ENCODE assay signal across 10 mouse cellular contexts in genomic region chr5:115230830-115231551, GRCm38 (mm10). TPM values are rescaled to one million over a fixed set of nuclear protein-coding genes. Genes with fewer than 3 reads are reported as not detected.
DNase-seq lines count a peak whose midpoint lies in the region; ATAC-seq lines count a peak whose summit lies in the region.
"Had no signal": no experiment of that assay in that cellular context is flagged by ENCODE, and none has a peak within 500 bp of the region (broad histone marks: within the 10 kb centered on the region; RNA-seq: fewer than 3 reads in every experiment).

No protein-coding gene starts in this region.

- WGBS in kidney, embryonic 16.5 days, result 54% methylated on average over 15 of the region's 15 CpGs
- whole genome bisulfite sequencing in heart, embryonic 10.5 days, result 39% methylated on average over 15 of the region's 15 CpGs
- WGBS in limb, embryonic 11.5 days, result 61% methylated on average over 15 of the region's 15 CpGs
- WGBS in forebrain, embryonic 14.5 days, result 55% methylated on average over 15 of the region's 15 CpGs

- no peak overlapping the region for H3K9ac ChIP-seq in kidney, embryonic 16.5 days (replicated peaks; ENCODE audit: low read length)
- H3K9ac ChIP-seq in limb, embryonic 11.5 days (ENCODE audit: low read length), result no peak overlapping the region
- no peak overlapping the region for H3K9ac ChIP-seq in forebrain, embryonic 14.5 days (ENCODE audit: low read length)

- H3K9me3 ChIP-seq in kidney, embryonic 16.5 days (ENCODE audit: low read length), result no peaks in the 10 kb centered on the region
- H3K9me3 ChIP-seq in heart, embryonic 10.5 days, result no peaks in the 10 kb centered on the region
- H3K9me3 ChIP-seq in limb, embryonic 11.5 days (ENCODE audit: control insufficient read depth, low read length), result no peaks in the 10 kb centered on the region
- H3K9me3 ChIP-seq in forebrain, embryonic 14.5 days (replicated peaks; ENCODE audit: control insufficient read depth, low read length), result no peaks in the 10 kb centered on the region

- no peak for DNase-seq in kidney, adult 8-10 months
- DNase-seq in R1 (ENCODE audit: low read depth, low spot score), result peak; percentile 36
- DNase-seq in heart, embryonic 10.5 days (ENCODE audit: low spot score), result no peak
- DNase-seq in limb, embryonic 11.5 days (ENCODE audit: low spot score), result no peak
- no peak for DNase-seq in forebrain, embryonic 14.5 days (ENCODE audit: low spot score)
- no peak for DNase-seq in adrenal gland, postnatal 25 days

- no peak overlapping the region for H3K4me3 ChIP-seq in kidney, embryonic 16.5 days (ENCODE audit: low read length)
- 0 out of 2 replicates have a peak overlapping the region, but pooled peaks have one; percentile 27 for H3K4me3 ChIP-seq in heart, embryonic 10.5 days
- H3K4me3 ChIP-seq in limb, embryonic 11.5 days (ENCODE audit: low read depth, low read length), result no peak overlapping the region
- no peak overlapping the region for H3K4me3 ChIP-seq in forebrain, embryonic 14.5 days (ENCODE audit: low read depth, low read length)

- no peaks in the 10 kb centered on the region for H3K36me3 ChIP-seq in kidney, embryonic 16.5 days (ENCODE audit: insufficient read depth, low read length)
- no peaks in the 10 kb centered on the region for H3K36me3 ChIP-seq in heart, embryonic 10.5 days
- no peaks in the 10 kb centered on the region for H3K36me3 ChIP-seq in limb, embryonic 11.5 days (ENCODE audit: control insufficient read depth, insufficient read depth, low read length)
- no peaks in the 10 kb centered on the region for H3K36me3 ChIP-seq in forebrain, embryonic 14.5 days (ENCODE audit: control insufficient read depth, insufficient read depth, low read length)

- H3K27me3 ChIP-seq in kidney, embryonic 16.5 days (ENCODE audit: insufficient read depth, low read length), result peaks cover 11% of the 10 kb centered on the region
- H3K27me3 ChIP-seq in heart, embryonic 10.5 days (ENCODE audit: insufficient read depth, poor library complexity, severe bottlenecking), result peaks cover 30% of the 10 kb centered on the region
- 0 out of 2 replicates have a peak, but pooled peaks cover 3% of the 10 kb centered on the region for H3K27me3 ChIP-seq in limb, embryonic 11.5 days (ENCODE audit: control insufficient read depth, insufficient read depth, low read length)
- no peaks in the 10 kb centered on the region for H3K27me3 ChIP-seq in forebrain, embryonic 14.5 days (replicated peaks; ENCODE audit: control insufficient read depth, insufficient read depth, low read length)
- H3K27me3 ChIP-seq: Patski had no signal

- ATAC-seq in kidney, embryonic 16.5 days (ENCODE audit: low FRiP score, low TSS enrichment), result no peak; the same call in 1 of the 2 replicates
- ATAC-seq in limb, embryonic 11.5 days (ENCODE audit: insufficient number of reproducible peaks, low FRiP score, low TSS enrichment, low read depth), result no peak
- no peak for ATAC-seq in inflammation-experienced regulatory T-cells, adult 6 months
- ATAC-seq in forebrain, embryonic 14.5 days, result no peak
- ATAC-seq: lung, postnatal 0 days; Patski had no signal

- peaks cover 14% of the 10 kb centered on the region for H3K4me1 ChIP-seq in kidney, embryonic 16.5 days (ENCODE audit: insufficient read depth, low read length)
- H3K4me1 ChIP-seq in heart, embryonic 10.5 days, result peaks cover 20% of the 10 kb centered on the region
- peaks cover 5% of the 10 kb centered on the region; the same call in 1 of the 2 replicates for H3K4me1 ChIP-seq in limb, embryonic 11.5 days (ENCODE audit: control insufficient read depth, insufficient read depth, low read length)
- H3K4me1 ChIP-seq in forebrain, embryonic 14.5 days (ENCODE audit: control insufficient read depth, insufficient read depth, low read length), result peaks cover 2% of the 10 kb centered on the region; the same call in 1 of the 2 replicates

- H3K27ac ChIP-seq in kidney, embryonic 16.5 days (ENCODE audit: low read length), result no peak overlapping the region
- 0 out of 2 replicates have a peak overlapping the region, but pooled peaks have one; percentile 13 for H3K27ac ChIP-seq in heart, embryonic 10.5 days
- 0 out of 2 replicates have a peak overlapping the region, but pooled peaks have one; percentile 14 for H3K27ac ChIP-seq in limb, embryonic 11.5 days (replicated peaks; ENCODE audit: low read depth, low read length)
- H3K27ac ChIP-seq in forebrain, embryonic 14.5 days (ENCODE audit: low read depth, low read length), result no peak overlapping the region

- H3K4me2 ChIP-seq in kidney, embryonic 16.5 days (replicated peaks; ENCODE audit: low read depth, low read length), result peak overlapping the region; percentile 24; the same call in 1 of the 2 replicates
- H3K4me2 ChIP-seq in limb, embryonic 11.5 days (ENCODE audit: low read depth, severe bottlenecking), result no peak overlapping the region
- no peak overlapping the region for H3K4me2 ChIP-seq in forebrain, embryonic 14.5 days (ENCODE audit: low read length)

RNA-seq across cellular contexts. Expression of gene Pop5, which starts 4.6 kb away (rescaled TPM):
- 129 and 135 TPM in 2 replicates for polyA plus RNA-seq in kidney, embryonic 16.5 days (2015; fragmentation: Nextera tagmentation; extraction: Ambion mirVana)
- polyA plus RNA-seq in heart, embryonic 10.5 days (2016; fragmentation: Nextera tagmentation; extraction: Ambion mirVana), result 88.7 and 117 TPM in 2 replicates
- 118 and 123 TPM in 2 replicates for polyA plus RNA-seq in limb, embryonic 11.5 days (2014; fragmentation: Nextera tagmentation; extraction: Ambion mirVana)
- 100 to 1,000 TPM; 116 to 141 (median 122) TPM for polyA plus RNA-seq in inflammation-experienced regulatory T-cells, adult 6 months (2017; shearing (Covaris generic))
- 101 and 105 TPM in 2 replicates for polyA plus RNA-seq in forebrain, embryonic 14.5 days (2014; fragmentation: Nextera tagmentation; extraction: Ambion mirVana)
- total RNA-seq in adrenal gland, postnatal 25 days (2021), result 77.2 and 94.0 TPM in 2 replicates

RNA-seq across cellular contexts. Expression of gene Cabp1, which starts 36.8 kb away (rescaled TPM):
- polyA plus RNA-seq in kidney, embryonic 16.5 days (2015; fragmentation: Nextera tagmentation; extraction: Ambion mirVana), result 1.3 TPM in 2 replicates
- polyA plus RNA-seq in heart, embryonic 10.5 days (2016; fragmentation: Nextera tagmentation; extraction: Ambion mirVana), result 0.79 and 1.2 TPM in 2 replicates
- 1.2 and 1.9 TPM in 2 replicates for polyA plus RNA-seq in limb, embryonic 11.5 days (2014; fragmentation: Nextera tagmentation; extraction: Ambion mirVana)
- not detected for polyA plus RNA-seq in inflammation-experienced regulatory T-cells, adult 6 months (2017; shearing (Covaris generic))
- 7.1 and 10.1 TPM in 2 replicates for polyA plus RNA-seq in forebrain, embryonic 14.5 days (2014; fragmentation: Nextera tagmentation; extraction: Ambion mirVana)
- total RNA-seq in adrenal gland, postnatal 25 days (2021), result 36.4 and 44.4 TPM in 2 replicates

RNA-seq across cellular contexts. Expression of gene Rnf10, which starts 41.7 kb away (rescaled TPM):
- 122 and 134 TPM in 2 replicates for polyA plus RNA-seq in kidney, embryonic 16.5 days (2015; fragmentation: Nextera tagmentation; extraction: Ambion mirVana)
- polyA plus RNA-seq in heart, embryonic 10.5 days (2016; fragmentation: Nextera tagmentation; extraction: Ambion mirVana), result 102 and 117 TPM in 2 replicates
- polyA plus RNA-seq in limb, embryonic 11.5 days (2014; fragmentation: Nextera tagmentation; extraction: Ambion mirVana), result 77.5 and 105 TPM in 2 replicates
- 10 to 100 TPM; 29.8 to 37.7 (median 35.6) TPM for polyA plus RNA-seq in inflammation-experienced regulatory T-cells, adult 6 months (2017; shearing (Covaris generic))
- polyA plus RNA-seq in forebrain, embryonic 14.5 days (2014; fragmentation: Nextera tagmentation; extraction: Ambion mirVana), result 64.3 and 75.2 TPM in 2 replicates
- total RNA-seq in adrenal gland, postnatal 25 days (2021), result 269 and 281 TPM in 2 replicates

RNA-seq across cellular contexts. Expression of gene Coq5, which starts 48.5 kb away (rescaled TPM):
- 54.3 and 55.8 TPM in 2 replicates for polyA plus RNA-seq in kidney, embryonic 16.5 days (2015; fragmentation: Nextera tagmentation; extraction: Ambion mirVana)
- polyA plus RNA-seq in heart, embryonic 10.5 days (2016; fragmentation: Nextera tagmentation; extraction: Ambion mirVana), result 78.2 and 87.8 TPM in 2 replicates
- 51.4 and 54.6 TPM in 2 replicates for polyA plus RNA-seq in limb, embryonic 11.5 days (2014; fragmentation: Nextera tagmentation; extraction: Ambion mirVana)
- polyA plus RNA-seq in inflammation-experienced regulatory T-cells, adult 6 months (2017; shearing (Covaris generic)), result 10 to 100 TPM; 26.0 to 35.4 (median 31.6) TPM
- 55.1 and 60.9 TPM in 2 replicates for polyA plus RNA-seq in forebrain, embryonic 14.5 days (2014; fragmentation: Nextera tagmentation; extraction: Ambion mirVana)
- total RNA-seq in adrenal gland, postnatal 25 days (2021), result 51.0 and 53.0 TPM in 2 replicates

Comparison
In these comparisons a context has a peak if more than half of its experiments do, and no peak if none do; other contexts are left out.
1. H3K27ac ChIP-seq: peak in heart, embryonic 10.5 days (single experiment) and limb, embryonic 11.5 days (single experiment); none in kidney, embryonic 16.5 days (single experiment) and forebrain, embryonic 14.5 days (single experiment).